Mouse (Mus musculus) heart, embryonic 12.5 days (tissue): ENCODE results near the gene Ap1b1. TPM values are rescaled to one million over a fixed set of nuclear protein-coding genes. Genes with fewer than 3 reads are reported as not detected.
"Not testable (repeated sequence)": the region's sequence is repeated elsewhere in the genome, so short reads cannot be mapped to it uniquely, and the experiment has no call there.

ENCODE experiments used
- ATAC-seq: fragments of 200-750 bp; cut with Nextera tagmentation; 2 replicates; pipeline ENCODE4 v1.8.0; 2017; ENCODE audit warnings: moderate TSS enrichment, moderate library complexity; ENCODE audit not compliant: insufficient number of reproducible peaks, low FRiP score
- H3K27ac ChIP-seq: fragments of 300-500 bp; sonication (generic); 2 replicates; pipeline ENCODE4 v1.5.1; 2016; ENCODE audit warnings: mild to moderate bottlenecking, moderate library complexity; ENCODE audit not compliant: poor library complexity, severe bottlenecking
- H3K27me3 ChIP-seq: fragments of 300-500 bp; sonication (generic); replicated peaks from 2 replicates; pipeline ENCODE4 v1.6.1; 2016; ENCODE audit warnings: mild to moderate bottlenecking, moderate library complexity
- H3K36me3 ChIP-seq: fragments of 300-500 bp; sonication (generic); 2 replicates; pipeline ENCODE4 v1.6.1; 2016; ENCODE audit warnings: mild to moderate bottlenecking, moderate library complexity
- H3K4me1 ChIP-seq: fragments of 300-500 bp; sonication (generic); replicated peaks from 2 replicates; pipeline ENCODE4 v1.6.1; 2016; ENCODE audit warnings: mild to moderate bottlenecking
- H3K4me2 ChIP-seq: fragments of 300-500 bp; sonication (generic); 2 replicates; pipeline ENCODE4 v1.6.1; 2016; ENCODE audit warnings: mild to moderate bottlenecking, moderate library complexity
- H3K4me3 ChIP-seq: fragments of 300-500 bp; sonication (generic); 2 replicates; pipeline ENCODE4 v1.5.1; 2016; ENCODE audit warnings: mild to moderate bottlenecking
- H3K9ac ChIP-seq: fragments of 300-500 bp; sonication (generic); 2 replicates; pipeline ENCODE4 v1.6.1; 2016; ENCODE audit warnings: mild to moderate bottlenecking, moderate library complexity
- H3K9me3 ChIP-seq: fragments of 300-500 bp; sonication (generic); replicated peaks from 2 replicates; pipeline ENCODE4 v1.6.1; 2016; ENCODE audit warnings: mild to moderate bottlenecking, moderate library complexity
- WGBS: fragments of 180-500 bp; shearing (Covaris S2); methylation state at CpG from one replicate; pipeline ENCODE4 v1.1.7; 2016; 5-methylcytosine and 5-hydroxymethylcytosine counted together
- polyA plus RNA-seq: library from polyadenylated mRNA; unstranded; fragments of >200 nt; fragmentation: Nextera tagmentation; extraction: Ambion mirVana; gene quantifications from 2 replicates; pipeline ENCODE4 v1.2.1, GENCODE M21; 2016

Ap1b1 gene
- polyA plus RNA-seq, 1 experiment from 2014 or later, result 56.4 TPM

- ATAC-seq, result no peak
- H3K9me3 ChIP-seq, result no peaks in the 10 kb centered on the region
- H3K27ac ChIP-seq, result no peak overlapping the region
- peaks cover 58% of the 10 kb centered on the region for H3K4me1 ChIP-seq
- 50% methylated on average over 31 of the region's 31 CpGs for WGBS
- peaks cover 17% of the 10 kb centered on the region for H3K36me3 ChIP-seq
- H3K4me3 ChIP-seq, result peak overlapping the region; percentile 87
- peak overlapping the region; percentile 97 for H3K4me2 ChIP-seq
- peaks cover 53% of the 10 kb centered on the region for H3K27me3 ChIP-seq
- H3K9ac ChIP-seq, result peak overlapping the region; percentile 88
Observed at GRCm38 (mm10) chr11:5063561-5064281, 77.1 kb downstream of the Ap1b1 start.

- Histone ChIP-seq H3K4me1 (peaks cover 51% of the 10 kb centered on the region), H3K27me3 (peaks cover 46% of the 10 kb centered on the region), H3K4me2 (peak overlapping the region; percentile 97), H3K9ac (peak overlapping the region; percentile 88), H3K9me3 (no peaks in the 10 kb centered on the region), H3K36me3 (peaks cover 25% of the 10 kb centered on the region), H3K4me3 (peak overlapping the region; percentile 87), H3K27ac (no peak overlapping the region)
- WGBS, result 14% methylated on average over 38 of the region's 38 CpGs
- ATAC-seq, result no peak
Observed at GRCm38 (mm10) chr11:5064282-5065055, 77.8 kb downstream of the Ap1b1 start.

GRCm38 (mm10) chr11:5065056-5065821 is 78.6 kb downstream of the Ap1b1 start, which contains the start of gene Gas2l1:
Gene Gas2l1, minus strand, starts transcription at chr11:5065327.
- under 1% methylated on average over 48 of the region's 50 CpGs for WGBS
- H3K27me3 ChIP-seq, result peaks cover 38% of the 10 kb centered on the region
- ATAC-seq, result peak; percentile 89
- H3K9ac ChIP-seq, result peak within 1 kb of the TSS; percentile 88
- H3K4me3 ChIP-seq, result peak within 1 kb of the TSS; percentile 87
- peaks cover 46% of the 10 kb centered on the region for H3K4me1 ChIP-seq
- peak within 1 kb of the TSS; percentile 74 for H3K27ac ChIP-seq
- H3K9me3 ChIP-seq, result no peaks in the 10 kb centered on the region
- H3K4me2 ChIP-seq, result peak within 1 kb of the TSS; percentile 97
- H3K36me3 ChIP-seq, result peaks cover 30% of the 10 kb centered on the region

GRCm38 (mm10) chr11:5067063-5067462 is 80.4 kb downstream of the Ap1b1 start:
- H3K36me3 ChIP-seq, result peaks cover 40% of the 10 kb centered on the region
- no peak overlapping the region for H3K4me3 ChIP-seq
- peaks cover 33% of the 10 kb centered on the region for H3K4me1 ChIP-seq
- H3K9me3 ChIP-seq, result no peaks in the 10 kb centered on the region
- no peak overlapping the region for H3K9ac ChIP-seq
- H3K27me3 ChIP-seq, result peaks cover 23% of the 10 kb centered on the region
- no peak for ATAC-seq
- no peak overlapping the region for H3K4me2 ChIP-seq
- no peak overlapping the region for H3K27ac ChIP-seq

- ATAC-seq, result no peak
- H3K9me3 ChIP-seq, result no peaks in the 10 kb centered on the region
- H3K4me2 ChIP-seq, result no peak overlapping the region
- H3K4me1 ChIP-seq, result peaks cover 20% of the 10 kb centered on the region
- H3K27ac ChIP-seq, result no peak overlapping the region
- peaks cover 10% of the 10 kb centered on the region for H3K27me3 ChIP-seq
- H3K36me3 ChIP-seq, result peaks cover 53% of the 10 kb centered on the region
- WGBS, result 83% methylated on average over 9 of the region's 9 CpGs
- H3K4me3 ChIP-seq, result no peak overlapping the region
- no peak overlapping the region for H3K9ac ChIP-seq
Observed at GRCm38 (mm10) chr11:5068126-5068971, 81.7 kb downstream of the Ap1b1 start.

GRCm38 (mm10) chr11:5074882-5075281 is 88.3 kb downstream of the Ap1b1 start:
- H3K27ac ChIP-seq, result no peak overlapping the region
- H3K4me1 ChIP-seq, result no peaks in the 10 kb centered on the region
- 85% methylated on average over 4 of the region's 4 CpGs for WGBS
- peaks cover 85% of the 10 kb centered on the region for H3K36me3 ChIP-seq
- no peak overlapping the region for H3K4me2 ChIP-seq
- ATAC-seq, result no peak
- H3K9ac ChIP-seq, result no peak overlapping the region
- no peak overlapping the region for H3K4me3 ChIP-seq
- H3K9me3 ChIP-seq, result no peaks in the 10 kb centered on the region
- H3K27me3 ChIP-seq, result no peaks in the 10 kb centered on the region

- H3K27me3 ChIP-seq, result no peaks in the 10 kb centered on the region
- no peak for ATAC-seq
- no peaks in the 10 kb centered on the region for H3K4me1 ChIP-seq
- H3K4me2 ChIP-seq, result no peak overlapping the region
- no peaks in the 10 kb centered on the region for H3K9me3 ChIP-seq
- H3K9ac ChIP-seq, result no peak overlapping the region
- H3K4me3 ChIP-seq, result no peak overlapping the region
- no peak overlapping the region for H3K27ac ChIP-seq
- H3K36me3 ChIP-seq, result peaks cover 84% of the 10 kb centered on the region
Observed at GRCm38 (mm10) chr11:5075760-5076159, 89.1 kb downstream of the Ap1b1 start.

- not testable (repeated sequence) for H3K4me2 ChIP-seq, H3K4me1 ChIP-seq, ATAC-seq, H3K9ac ChIP-seq, H3K9me3 ChIP-seq, H3K27me3 ChIP-seq, H3K27ac ChIP-seq, H3K4me3 ChIP-seq
- H3K36me3 ChIP-seq, result peaks cover 80% of the 10 kb centered on the region
- WGBS, result 87% methylated on average over 4 of the region's 5 CpGs
Observed at GRCm38 (mm10) chr11:5076843-5077242, 90.2 kb downstream of the Ap1b1 start.

GRCm38 (mm10) chr11:5089147-5089546 is 102.5 kb downstream of the Ap1b1 start:
- Histone ChIP-seq H3K36me3 (peaks cover 76% of the 10 kb centered on the region), H3K4me3 (no peak overlapping the region), H3K4me2 (no peak overlapping the region), H3K4me1 (0 out of 2 replicates have a peak, but pooled peaks cover 4% of the 10 kb centered on the region), H3K9ac (no peak overlapping the region), H3K9me3 (no peaks in the 10 kb centered on the region), H3K27me3 (no peaks in the 10 kb centered on the region), H3K27ac (no peak overlapping the region)
- no peak for ATAC-seq
- WGBS, result 98% methylated on average over 1 of the region's 1 CpGs

- H3K9me3 ChIP-seq, result no peaks in the 10 kb centered on the region
- H3K4me3 ChIP-seq, result no peak overlapping the region
- H3K36me3 ChIP-seq, result peaks cover 52% of the 10 kb centered on the region
- ATAC-seq, result no peak
- no peaks in the 10 kb centered on the region for H3K27me3 ChIP-seq
- H3K9ac ChIP-seq, result no peak overlapping the region
- WGBS, result 49% methylated on average over 2 of the region's 2 CpGs
- H3K4me1 ChIP-seq, result peaks cover 13% of the 10 kb centered on the region
- H3K27ac ChIP-seq, result no peak overlapping the region
- no peak overlapping the region for H3K4me2 ChIP-seq
Observed at GRCm38 (mm10) chr11:5091706-5092105, 105.1 kb downstream of the Ap1b1 start.
